Mouse (Mus musculus): Measurements from ENCODE around the gene Xrcc2.

The Xrcc2 gene

DNA sequence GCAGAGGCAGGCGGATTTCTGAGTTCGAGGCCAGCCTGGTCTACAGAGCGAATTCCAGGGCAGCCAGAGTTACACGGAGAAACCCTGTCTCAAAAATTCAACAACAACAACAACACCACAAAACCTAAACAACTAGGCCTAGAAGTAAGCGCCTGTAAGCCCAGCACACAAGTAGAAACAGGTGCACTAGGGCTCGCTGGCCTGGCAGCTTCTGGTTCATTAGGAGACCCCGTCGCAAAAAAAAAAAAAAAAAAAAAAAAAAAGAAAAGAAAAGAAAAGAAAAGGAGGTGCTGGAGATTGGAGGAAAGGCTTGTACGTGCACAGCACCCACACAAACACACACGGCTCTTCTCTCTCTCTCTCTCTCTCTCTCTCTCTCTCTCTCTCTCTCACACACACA is 40.1 kb downstream of the Xrcc2 start:
- 0 out of 2 replicates have a peak, but pooled peaks cover 6% of the 10 kb centered on the region for H3K9me3 ChIP-seq (ENCODE audit: low read length)
- no peak for TF ChIP-seq CTCF (conservative IDR thresholded peaks at IDR 0.05; ENCODE audit: low read length)
- no peak for TF ChIP-seq NANOG (IDR thresholded peaks at IDR 0.05; ENCODE audit: borderline replicate concordance, low read length)
- no peak for TF ChIP-seq POU5F1 (IDR thresholded peaks at IDR 0.05; ENCODE audit: borderline replicate concordance, low read length)
- peaks cover 50% of the 10 kb centered on the region for H3K4me1 ChIP-seq (replicated peaks; ENCODE audit: low read depth, low read length)
- H3K27me3 ChIP-seq (ENCODE audit: insufficient read depth, low read length) = no peaks in the 10 kb centered on the region
- H3K4me3 ChIP-seq (replicated peaks; ENCODE audit: low read length) = no peak overlapping the region
- peaks cover 23% of the 10 kb centered on the region for H3K36me3 ChIP-seq (ENCODE audit: insufficient read depth, low read length)

GRCm38 (mm10) chr5:25663165-25663564 is 42.5 kb downstream of the Xrcc2 start:
- Histone ChIP-seq H3K27me3 (ENCODE audit: insufficient read depth, low read length) (no peaks in the 10 kb centered on the region), H3K4me3 (replicated peaks; ENCODE audit: low read length) (no peak overlapping the region), H3K9me3 (ENCODE audit: low read length) (0 out of 2 replicates have a peak, but pooled peaks cover 6% of the 10 kb centered on the region), H3K4me1 (replicated peaks; ENCODE audit: low read depth, low read length) (peaks cover 32% of the 10 kb centered on the region), H3K36me3 (ENCODE audit: insufficient read depth, low read length) (peaks cover 9% of the 10 kb centered on the region)
- TF ChIP-seq NANOG (IDR thresholded peaks at IDR 0.05; ENCODE audit: borderline replicate concordance, low read length) (no peak), CTCF (conservative IDR thresholded peaks at IDR 0.05; ENCODE audit: low read length) (no peak), POU5F1 (IDR thresholded peaks at IDR 0.05; ENCODE audit: borderline replicate concordance, low read length) (no peak)

- Histone ChIP-seq H3K4me1 (replicated peaks; ENCODE audit: low read depth, low read length) (peaks cover 32% of the 10 kb centered on the region), H3K36me3 (ENCODE audit: insufficient read depth, low read length) (no peaks in the 10 kb centered on the region), H3K9me3 (ENCODE audit: low read length) (no peaks in the 10 kb centered on the region), H3K4me3 (replicated peaks; ENCODE audit: low read length) (peak overlapping the region; percentile 57), H3K27me3 (ENCODE audit: insufficient read depth, low read length) (0 out of 2 replicates have a peak, but pooled peaks cover 4% of the 10 kb centered on the region)
- TF ChIP-seq POU5F1 (IDR thresholded peaks at IDR 0.05; ENCODE audit: borderline replicate concordance, low read length) = no peak
- TF ChIP-seq CTCF (conservative IDR thresholded peaks at IDR 0.05; ENCODE audit: low read length) = no peak
- TF ChIP-seq NANOG (IDR thresholded peaks at IDR 0.05; ENCODE audit: borderline replicate concordance, low read length) = no peak
These were observed 51.0 kb downstream of the Xrcc2 start for GRCm38 (mm10) chr5:25654578-25654987.

- Histone ChIP-seq H3K36me3 (ENCODE audit: insufficient read depth, low read length) (no peaks in the 10 kb centered on the region), H3K9me3 (ENCODE audit: low read length) (no peaks in the 10 kb centered on the region), H3K4me1 (replicated peaks; ENCODE audit: low read depth, low read length) (peaks cover 28% of the 10 kb centered on the region), H3K27me3 (ENCODE audit: insufficient read depth, low read length) (0 out of 2 replicates have a peak, but pooled peaks cover 4% of the 10 kb centered on the region), H3K4me3 (replicated peaks; ENCODE audit: low read length) (no peak overlapping the region)
- TF ChIP-seq CTCF (conservative IDR thresholded peaks at IDR 0.05; ENCODE audit: low read length) (no peak), NANOG (IDR thresholded peaks at IDR 0.05; ENCODE audit: borderline replicate concordance, low read length) (no peak), POU5F1 (IDR thresholded peaks at IDR 0.05; ENCODE audit: borderline replicate concordance, low read length) (no peak)
These were observed 52.2 kb downstream of the Xrcc2 start for GRCm38 (mm10) chr5:25653377-25653776.

GRCm38 (mm10) chr5:25652435-25652834 is 53.2 kb downstream of the Xrcc2 start:
- H3K4me1 ChIP-seq (replicated peaks; ENCODE audit: low read depth, low read length) = peaks cover 28% of the 10 kb centered on the region
- no peak overlapping the region for H3K4me3 ChIP-seq (replicated peaks; ENCODE audit: low read length)
- no peak for TF ChIP-seq POU5F1 (IDR thresholded peaks at IDR 0.05; ENCODE audit: borderline replicate concordance, low read length)
- TF ChIP-seq NANOG (IDR thresholded peaks at IDR 0.05; ENCODE audit: borderline replicate concordance, low read length) = no peak
- TF ChIP-seq CTCF (conservative IDR thresholded peaks at IDR 0.05; ENCODE audit: low read length) = no peak
- H3K36me3 ChIP-seq (ENCODE audit: insufficient read depth, low read length) = no peaks in the 10 kb centered on the region
- 0 out of 2 replicates have a peak, but pooled peaks cover 4% of the 10 kb centered on the region for H3K27me3 ChIP-seq (ENCODE audit: insufficient read depth, low read length)
- H3K9me3 ChIP-seq (ENCODE audit: low read length) = no peaks in the 10 kb centered on the region

DNA sequence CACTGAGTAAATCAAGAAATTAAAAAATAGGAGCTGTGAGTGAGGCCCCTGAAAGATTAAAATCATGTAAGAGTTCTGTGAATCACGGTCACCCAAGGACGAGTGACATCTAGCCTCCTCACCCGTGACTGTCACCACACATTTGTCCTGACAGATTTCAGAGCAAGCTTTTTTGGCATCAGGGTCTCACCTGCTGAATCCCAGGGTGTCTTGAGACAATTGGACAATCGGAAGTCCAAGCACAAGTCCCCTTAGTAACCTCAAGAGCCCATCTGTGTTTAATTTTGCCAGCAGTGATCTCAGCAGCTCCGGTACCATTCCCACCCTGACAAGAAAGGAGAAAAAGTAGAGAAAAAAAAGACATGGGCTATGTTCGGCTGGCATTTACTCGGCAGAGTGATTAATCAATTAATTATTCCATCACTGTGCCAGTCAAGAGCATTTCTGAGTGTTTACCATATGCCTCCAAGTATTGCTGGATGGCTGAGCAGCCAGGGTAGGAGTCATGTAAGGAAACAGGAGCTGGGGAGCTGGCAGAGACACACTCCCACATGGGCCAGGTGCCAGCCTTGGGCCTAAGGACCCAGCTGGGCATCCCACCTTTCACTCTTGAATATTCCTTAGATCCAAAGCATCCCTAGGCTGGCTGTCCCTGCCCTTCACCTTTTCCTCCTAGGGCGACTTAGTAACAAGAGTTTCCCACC is 59.8 kb downstream of the Xrcc2 start:
- Histone ChIP-seq H3K36me3 (ENCODE audit: insufficient read depth, low read length) (no peaks in the 10 kb centered on the region), H3K4me1 (replicated peaks; ENCODE audit: low read depth, low read length) (no peaks in the 10 kb centered on the region), H3K27me3 (ENCODE audit: insufficient read depth, low read length) (no peaks in the 10 kb centered on the region), H3K4me3 (replicated peaks; ENCODE audit: low read length) (no peak overlapping the region), H3K9me3 (ENCODE audit: low read length) (peaks cover 5% of the 10 kb centered on the region)
- no peak for TF ChIP-seq CTCF (conservative IDR thresholded peaks at IDR 0.05; ENCODE audit: low read length)
- no peak for TF ChIP-seq POU5F1 (IDR thresholded peaks at IDR 0.05; ENCODE audit: borderline replicate concordance, low read length)
- no peak for TF ChIP-seq NANOG (IDR thresholded peaks at IDR 0.05; ENCODE audit: borderline replicate concordance, low read length)

DNA sequence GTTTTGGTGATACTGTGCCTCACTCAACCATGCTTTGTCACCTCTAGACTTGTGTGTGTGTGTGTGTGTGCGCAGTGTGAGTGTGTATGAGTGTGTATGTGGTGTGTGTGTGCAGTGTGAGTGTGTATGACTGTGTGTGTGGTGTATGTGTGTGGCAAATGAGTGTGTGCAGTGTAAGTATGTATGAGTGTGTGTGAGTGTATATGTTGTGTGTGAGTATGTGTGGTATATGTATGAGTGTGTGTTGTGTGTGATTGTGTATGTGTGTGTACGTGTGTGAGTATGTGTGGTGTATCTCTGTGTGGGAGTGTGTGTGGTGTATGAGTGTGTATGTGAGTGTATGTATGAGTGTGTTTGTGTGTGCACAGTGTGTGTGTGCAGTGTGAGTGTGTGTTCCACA is 61.1 kb downstream of the Xrcc2 start:
- H3K4me1 ChIP-seq (replicated peaks; ENCODE audit: low read depth, low read length) = no peaks in the 10 kb centered on the region
- no peaks in the 10 kb centered on the region for H3K36me3 ChIP-seq (ENCODE audit: insufficient read depth, low read length)
- peaks cover 5% of the 10 kb centered on the region for H3K9me3 ChIP-seq (ENCODE audit: low read length)
- H3K27me3 ChIP-seq (ENCODE audit: insufficient read depth, low read length) = 0 out of 2 replicates have a peak, but pooled peaks cover 2% of the 10 kb centered on the region
- H3K4me3 ChIP-seq (replicated peaks; ENCODE audit: low read length) = no peak overlapping the region
- TF ChIP-seq POU5F1 (IDR thresholded peaks at IDR 0.05; ENCODE audit: borderline replicate concordance, low read length) = no peak
- TF ChIP-seq CTCF (conservative IDR thresholded peaks at IDR 0.05; ENCODE audit: low read length) = no peak
- TF ChIP-seq NANOG (IDR thresholded peaks at IDR 0.05; ENCODE audit: borderline replicate concordance, low read length) = no peak

- Histone ChIP-seq H3K36me3 (ENCODE audit: insufficient read depth, low read length) (no peaks in the 10 kb centered on the region), H3K27me3 (ENCODE audit: insufficient read depth, low read length) (0 out of 2 replicates have a peak, but pooled peaks cover 2% of the 10 kb centered on the region), H3K4me3 (replicated peaks; ENCODE audit: low read length) (no peak overlapping the region), H3K9me3 (ENCODE audit: low read length) (peaks cover 5% of the 10 kb centered on the region), H3K4me1 (replicated peaks; ENCODE audit: low read depth, low read length) (no peaks in the 10 kb centered on the region)
- TF ChIP-seq CTCF (conservative IDR thresholded peaks at IDR 0.05; ENCODE audit: low read length) (no peak), NANOG (IDR thresholded peaks at IDR 0.05; ENCODE audit: borderline replicate concordance, low read length) (no peak; the same call in 1 of the 2 replicates), POU5F1 (IDR thresholded peaks at IDR 0.05; ENCODE audit: borderline replicate concordance, low read length) (no peak)
These were observed 62.9 kb downstream of the Xrcc2 start for GRCm38 (mm10) chr5:25642741-25643140.

Data from E14TG2a.4 (cell line).